Mouse (Mus musculus) hindbrain, embryonic 12.5 days (tissue): ENCODE results near the gene D030056L22Rik. TPM values are rescaled to one million over a fixed set of nuclear protein-coding genes. Genes with fewer than 3 reads are reported as not detected.

Experiments
- ATAC-seq: fragments of 200-750 bp; cut with Nextera tagmentation; 2 replicates; pipeline ENCODE4 v1.8.0; 2017; ENCODE audit warnings: moderate TSS enrichment; ENCODE audit not compliant: low FRiP score
- H3K27ac ChIP-seq: fragments of 300-500 bp; sonication (generic); 2 replicates; pipeline ENCODE4 v1.5.1; 2016; ENCODE audit warnings: mild to moderate bottlenecking
- H3K27me3 ChIP-seq: fragments of 300-500 bp; sonication (generic); 2 replicates; pipeline ENCODE4 v1.6.1; 2016; ENCODE audit warnings: mild to moderate bottlenecking
- H3K36me3 ChIP-seq: fragments of 300-500 bp; sonication (generic); 2 replicates; pipeline ENCODE4 v1.6.1; 2016; ENCODE audit warnings: mild to moderate bottlenecking
- H3K4me1 ChIP-seq: fragments of 300-500 bp; sonication (generic); 2 replicates; pipeline ENCODE4 v1.6.1; 2016
- H3K4me2 ChIP-seq: fragments of 300-500 bp; sonication (generic); replicated peaks from 2 replicates; pipeline ENCODE4 v1.6.1; 2016; ENCODE audit warnings: mild to moderate bottlenecking
- H3K4me3 ChIP-seq: fragments of 300-500 bp; sonication (generic); 2 replicates; pipeline ENCODE4 v1.5.1; 2016; ENCODE audit warnings: mild to moderate bottlenecking
- H3K9ac ChIP-seq: fragments of 300-500 bp; sonication (generic); 2 replicates; pipeline ENCODE4 v1.6.1; 2016; ENCODE audit warnings: mild to moderate bottlenecking, moderate library complexity
- H3K9me3 ChIP-seq: fragments of 300-500 bp; sonication (generic); replicated peaks from 2 replicates; pipeline ENCODE4 v1.6.1; 2016; ENCODE audit warnings: mild to moderate bottlenecking
- WGBS: fragments of 180-500 bp; shearing (Covaris S2); methylation state at CpG from one replicate; pipeline ENCODE4 v1.1.7; 2016; 5-methylcytosine and 5-hydroxymethylcytosine counted together
- polyA plus RNA-seq: library from polyadenylated mRNA; unstranded; fragments of >200 nt; fragmentation: Nextera tagmentation; extraction: Ambion mirVana; gene quantifications from 2 replicates; pipeline ENCODE4 v1.2.1, GENCODE M21; 2016

The D030056L22Rik gene
- polyA plus RNA-seq, 1 experiment from 2014 or later: 69.3 TPM

- Histone ChIP-seq H3K27ac (no peak overlapping the region), H3K27me3 (no peaks in the 10 kb centered on the region), H3K4me2 (no peak overlapping the region), H3K4me1 (no peaks in the 10 kb centered on the region), H3K9ac (no peak overlapping the region), H3K9me3 (no peaks in the 10 kb centered on the region), H3K4me3 (no peak overlapping the region), H3K36me3 (no peaks in the 10 kb centered on the region)
- 91% methylated on average over 5 of the region's 5 CpGs for WGBS
- no peak for ATAC-seq
Measured at GRCm38 (mm10) chr19:18743946-18744345, 31.0 kb downstream of the D030056L22Rik start.

GRCm38 (mm10) chr19:18746576-18747340, 33.8 kb downstream of the D030056L22Rik start:
- Histone ChIP-seq H3K9ac (no peak overlapping the region), H3K4me1 (peaks cover 8% of the 10 kb centered on the region; the same call in 1 of the 2 replicates), H3K4me3 (no peak overlapping the region), H3K9me3 (no peaks in the 10 kb centered on the region), H3K27me3 (peaks cover 16% of the 10 kb centered on the region), H3K4me2 (no peak overlapping the region), H3K27ac (no peak overlapping the region), H3K36me3 (no peaks in the 10 kb centered on the region)
- no peak for ATAC-seq
- 88% methylated on average over 5 of the region's 5 CpGs for WGBS

- no peak overlapping the region for H3K4me3 ChIP-seq
- no peak overlapping the region for H3K27ac ChIP-seq
- H3K36me3 ChIP-seq: no peaks in the 10 kb centered on the region
- no peak for ATAC-seq
- H3K4me1 ChIP-seq: peaks cover 8% of the 10 kb centered on the region; the same call in 1 of the 2 replicates
- no peaks in the 10 kb centered on the region for H3K9me3 ChIP-seq
- no peak overlapping the region for H3K4me2 ChIP-seq
- 87% methylated on average over 4 of the region's 4 CpGs for WGBS
- peaks cover 16% of the 10 kb centered on the region for H3K27me3 ChIP-seq
- H3K9ac ChIP-seq: no peak overlapping the region
Measured at GRCm38 (mm10) chr19:18747379-18747778, 34.4 kb downstream of the D030056L22Rik start.

GRCm38 (mm10) chr19:18749598-18750339, 36.8 kb downstream of the D030056L22Rik start, which contains the start of gene Trpm6:
TSS of gene Trpm6 (plus strand) at chr19:18749983.
- WGBS: 5% methylated on average over 41 of the region's 41 CpGs
- H3K36me3 ChIP-seq: no peaks in the 10 kb centered on the region
- no peak for ATAC-seq
- peak within 1 kb of the TSS; percentile 36 for H3K4me3 ChIP-seq
- no peaks in the 10 kb centered on the region for H3K9me3 ChIP-seq
- peaks cover 8% of the 10 kb centered on the region; the same call in 1 of the 2 replicates for H3K4me1 ChIP-seq
- H3K4me2 ChIP-seq: peak within 1 kb of the TSS; percentile 77
- no peak within 1 kb of the TSS for H3K27ac ChIP-seq
- H3K9ac ChIP-seq: peak within 1 kb of the TSS; percentile 43; the same call in 1 of the 2 replicates
- peaks cover 16% of the 10 kb centered on the region for H3K27me3 ChIP-seq

- no peaks in the 10 kb centered on the region for H3K4me1 ChIP-seq
- no peaks in the 10 kb centered on the region for H3K27me3 ChIP-seq
- no peak overlapping the region for H3K4me3 ChIP-seq
- no peaks in the 10 kb centered on the region for H3K9me3 ChIP-seq
- no peak for ATAC-seq
- no peak overlapping the region for H3K9ac ChIP-seq
- H3K4me2 ChIP-seq: no peak overlapping the region
- no peak overlapping the region for H3K27ac ChIP-seq
- H3K36me3 ChIP-seq: no peaks in the 10 kb centered on the region
Measured at GRCm38 (mm10) chr19:18757191-18757590, 44.2 kb downstream of the D030056L22Rik start.

- Histone ChIP-seq H3K9me3 (no peaks in the 10 kb centered on the region), H3K4me2 (no peak overlapping the region), H3K27ac (no peak overlapping the region), H3K27me3 (no peaks in the 10 kb centered on the region), H3K4me1 (no peaks in the 10 kb centered on the region), H3K36me3 (no peaks in the 10 kb centered on the region), H3K9ac (no peak overlapping the region), H3K4me3 (no peak overlapping the region)
- no peak for ATAC-seq
- WGBS: 54% methylated on average over 4 of the region's 4 CpGs
Measured at GRCm38 (mm10) chr19:18757706-18758105, 44.7 kb downstream of the D030056L22Rik start.

GRCm38 (mm10) chr19:18758269-18758668, 45.3 kb downstream of the D030056L22Rik start:
- Histone ChIP-seq H3K36me3 (no peaks in the 10 kb centered on the region), H3K27ac (no peak overlapping the region), H3K27me3 (no peaks in the 10 kb centered on the region), H3K9me3 (no peaks in the 10 kb centered on the region), H3K4me2 (no peak overlapping the region), H3K4me3 (no peak overlapping the region), H3K4me1 (no peaks in the 10 kb centered on the region), H3K9ac (no peak overlapping the region)
- ATAC-seq: no peak
- WGBS: 38% methylated on average over 6 of the region's 6 CpGs

GRCm38 (mm10) chr19:18758916-18759315, 45.9 kb downstream of the D030056L22Rik start:
- Histone ChIP-seq H3K4me3 (no peak overlapping the region), H3K4me1 (no peaks in the 10 kb centered on the region), H3K27ac (no peak overlapping the region), H3K9ac (no peak overlapping the region), H3K9me3 (no peaks in the 10 kb centered on the region), H3K4me2 (no peak overlapping the region), H3K36me3 (no peaks in the 10 kb centered on the region), H3K27me3 (no peaks in the 10 kb centered on the region)
- WGBS: 36% methylated on average over 9 of the region's 9 CpGs
- no peak for ATAC-seq

GRCm38 (mm10) chr19:18766399-18766798, 53.4 kb downstream of the D030056L22Rik start:
- Histone ChIP-seq H3K27ac (no peak overlapping the region), H3K36me3 (no peaks in the 10 kb centered on the region), H3K4me2 (no peak overlapping the region), H3K27me3 (no peaks in the 10 kb centered on the region), H3K9me3 (no peaks in the 10 kb centered on the region), H3K4me3 (no peak overlapping the region), H3K4me1 (no peaks in the 10 kb centered on the region), H3K9ac (no peak overlapping the region)
- no peak for ATAC-seq
- 86% methylated on average over 5 of the region's 5 CpGs for WGBS

Other genes with a start within 250 kb of the D030056L22Rik start
- gene Ostf1, start 81.4 kb upstream of the D030056L22Rik start, polyA plus RNA-seq: 45.3 and 46.5 TPM in 2 replicates
- gene Nmrk1, start 81.2 kb upstream of the D030056L22Rik start, polyA plus RNA-seq: 9.2 and 9.9 TPM in 2 replicates
- 26.9 and 29.6 TPM in 2 replicates for gene Carnmt1, start 42.4 kb upstream of the D030056L22Rik start, polyA plus RNA-seq
- gene Trpm6, start 36.8 kb downstream of the D030056L22Rik start, polyA plus RNA-seq: 0.19 and 0.43 TPM in 2 replicates